Mouse (Mus musculus) bone marrow macrophage, adult 2 months (primary cell): ENCODE data around the gene Apof.

ENCODE experiments used
- CTCF ChIP-seq: IDR thresholded peaks from 2 replicates; pipeline ENCODE4 v1.5.1; 2012; ENCODE audit warnings: low read depth, mild to moderate bottlenecking, low read length, moderate library complexity
- POLR2A ChIP-seq: IDR thresholded peaks from 2 replicates; pipeline ENCODE4 v1.6.1; 2012; ENCODE audit warnings: mild to moderate bottlenecking, low read depth, low read length, borderline replicate concordance

GRCm38 (mm10) chr10:128283604-128284579 lies 15.4 kb downstream of the Apof start:
- TF ChIP-seq CTCF (peak; percentile 94), POLR2A (no peak)
